Mouse (Mus musculus) heart, embryonic 14.5 days (tissue): ENCODE data around the gene Cacna2d1. TPM values are rescaled to one million over a fixed set of nuclear protein-coding genes. Genes with fewer than 3 reads are reported as not detected.

Experiments used
- ATAC-seq: fragments of 200-750 bp; cut with Nextera tagmentation; 2 replicates; pipeline ENCODE4 v1.8.0; 2017; ENCODE audit warnings: low read depth, moderate TSS enrichment; ENCODE audit not compliant: insufficient number of reproducible peaks, insufficient read depth, low FRiP score
- H3K27ac ChIP-seq, 2 experiments: fragments of 200-500 bp in 1 of 2; fragments of 300-500 bp in 1 of 2; sonication (generic) in 1 of 2; replicated peaks in 1 of 2; 2 replicates each; pipeline ENCODE4 v1.5.1; 2012 to 2014; ENCODE audit warnings: low read depth in 2 of 2, low read length in 2 of 2, control low read depth in 1 of 2, mild to moderate bottlenecking in 1 of 2, mixed read lengths in 1 of 2; ENCODE audit not compliant: control insufficient read depth in 1 of 2, insufficient read depth in 1 of 2
- H3K27me3 ChIP-seq: fragments of 300-500 bp; sonication (generic); 2 replicates; pipeline ENCODE4 v1.6.1; 2014; ENCODE audit warnings: mild to moderate bottlenecking, low read length, control low read depth; ENCODE audit not compliant: control insufficient read depth, insufficient read depth
- H3K36me3 ChIP-seq: fragments of 300-500 bp; sonication (generic); 2 replicates; pipeline ENCODE4 v1.6.1; 2014; ENCODE audit warnings: mild to moderate bottlenecking, control low read depth, low read length, mixed read lengths; ENCODE audit not compliant: control insufficient read depth, insufficient read depth
- H3K4me1 ChIP-seq, 2 experiments: fragments of 200-500 bp in 1 of 2; fragments of 300-500 bp in 1 of 2; sonication (generic) in 1 of 2; 2 replicates each; pipeline ENCODE4 v1.6.1; 2012 to 2014; ENCODE audit warnings: low read length in 2 of 2, control low read depth in 1 of 2, mixed read lengths in 1 of 2; ENCODE audit not compliant: control insufficient read depth in 2 of 2, insufficient read depth in 2 of 2
- H3K4me2 ChIP-seq: fragments of 300-500 bp; sonication (generic); 2 replicates; pipeline ENCODE4 v1.6.1; 2014; ENCODE audit warnings: mild to moderate bottlenecking, low read length
- H3K4me3 ChIP-seq, 2 experiments: fragments of 200-500 bp in 1 of 2; fragments of 300-500 bp in 1 of 2; sonication (generic) in 1 of 2; 2 replicates each; pipeline ENCODE4 v1.5.1; 2012 to 2014; ENCODE audit warnings: low read length in 2 of 2, mild to moderate bottlenecking in 2 of 2, control low read depth in 1 of 2, low read depth in 1 of 2, moderate library complexity in 1 of 2; ENCODE audit not compliant: control insufficient read depth in 1 of 2, insufficient read depth in 1 of 2
- H3K9ac ChIP-seq: fragments of 300-500 bp; sonication (generic); 2 replicates; pipeline ENCODE4 v1.6.1; 2014; ENCODE audit warnings: mild to moderate bottlenecking, low read length
- H3K9me3 ChIP-seq: fragments of 300-500 bp; sonication (generic); 2 replicates; pipeline ENCODE4 v1.6.1; 2016; ENCODE audit warnings: low read length, control low read depth; ENCODE audit not compliant: control insufficient read depth
- WGBS: fragments of 180-500 bp; shearing (Covaris S2); extraction: QIAGEN DNeasy Blood & Tissue Kit; methylation state at CpG from one replicate; pipeline ENCODE4 v1.1.7; 2014; 5-methylcytosine and 5-hydroxymethylcytosine counted together
- polyA plus RNA-seq: library from polyadenylated mRNA; unstranded; fragments of >200 nt; fragmentation: Nextera tagmentation; extraction: Ambion mirVana; gene quantifications from 2 replicates; pipeline ENCODE4 v1.2.1, GENCODE M21; 2014

Cacna2d1 gene
- polyA plus RNA-seq, 1 experiment from 2014 or later, result 27.0 TPM

DNA sequence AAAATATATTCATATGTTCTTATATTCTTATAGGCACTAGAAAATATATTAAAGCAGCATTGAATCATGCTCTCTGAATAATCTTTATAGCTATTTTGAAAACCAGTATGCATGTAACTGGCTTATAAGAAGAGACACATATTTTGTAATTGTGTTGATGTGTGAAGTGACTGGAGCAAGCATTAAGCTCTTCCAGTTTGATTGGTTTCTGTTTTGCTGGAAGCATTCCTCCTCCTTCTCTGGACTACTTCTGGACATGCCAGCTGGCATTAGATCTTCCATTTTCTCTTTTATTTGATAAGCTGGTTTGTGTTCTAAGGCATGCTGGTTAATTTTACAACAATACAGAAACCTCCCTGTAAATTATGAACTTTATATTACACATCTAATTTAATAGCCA lies 228.8 kb downstream of the Cacna2d1 start:
- Histone ChIP-seq H3K4me1 (no peaks in the 10 kb centered on the region), H3K4me3 (no peak overlapping the region), H3K9me3 (no peaks in the 10 kb centered on the region), H3K9ac (no peak overlapping the region), H3K4me2 (no peak overlapping the region), H3K27me3 (no peaks in the 10 kb centered on the region), H3K27ac (no peak overlapping the region), H3K36me3 (no peaks in the 10 kb centered on the region)
- ATAC-seq, result no peak

DNA sequence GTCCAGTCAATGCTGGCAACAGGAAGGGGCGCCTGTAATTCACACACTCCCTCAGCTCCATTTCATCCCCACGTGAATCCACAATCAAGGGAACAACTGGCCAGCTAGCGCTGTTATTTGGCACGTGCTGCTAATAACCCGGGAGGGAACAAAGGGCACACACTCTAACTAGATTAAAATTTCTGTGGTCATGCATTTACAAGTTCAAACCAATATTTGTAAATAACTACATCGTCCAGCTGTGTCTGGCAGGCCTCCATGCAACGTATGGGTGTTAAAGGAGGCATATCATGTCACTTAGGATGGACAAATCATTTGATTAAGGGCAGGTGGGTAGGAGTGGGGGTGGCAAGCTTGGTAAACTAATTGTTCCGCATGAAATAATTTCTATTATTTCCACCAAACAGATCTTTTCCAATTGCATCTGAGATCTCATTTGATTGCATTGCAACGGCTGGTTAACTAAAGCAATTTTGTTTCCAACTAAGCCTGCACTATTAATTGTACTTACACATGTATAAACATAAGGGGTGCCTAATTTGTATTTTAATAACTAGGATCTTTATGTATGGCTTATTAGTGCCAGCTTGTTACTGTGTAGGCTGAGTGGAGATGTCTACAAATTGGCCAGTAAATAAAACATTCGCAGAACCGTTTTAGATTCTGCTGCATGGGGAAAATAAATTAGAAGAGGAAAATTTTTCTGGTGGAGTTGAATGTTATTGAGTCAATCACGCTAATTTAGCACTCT lies 231.8 kb downstream of the Cacna2d1 start:
- no peaks in the 10 kb centered on the region for H3K27me3 ChIP-seq
- H3K4me1 ChIP-seq, result no peaks in the 10 kb centered on the region
- no peak for ATAC-seq
- WGBS, result 83% methylated on average over 12 of the region's 12 CpGs
- H3K4me3 ChIP-seq, result no peak overlapping the region
- H3K4me2 ChIP-seq, result no peak overlapping the region
- H3K9me3 ChIP-seq, result no peaks in the 10 kb centered on the region
- no peak overlapping the region for H3K9ac ChIP-seq
- no peak overlapping the region for H3K27ac ChIP-seq
- H3K36me3 ChIP-seq, result no peaks in the 10 kb centered on the region

DNA sequence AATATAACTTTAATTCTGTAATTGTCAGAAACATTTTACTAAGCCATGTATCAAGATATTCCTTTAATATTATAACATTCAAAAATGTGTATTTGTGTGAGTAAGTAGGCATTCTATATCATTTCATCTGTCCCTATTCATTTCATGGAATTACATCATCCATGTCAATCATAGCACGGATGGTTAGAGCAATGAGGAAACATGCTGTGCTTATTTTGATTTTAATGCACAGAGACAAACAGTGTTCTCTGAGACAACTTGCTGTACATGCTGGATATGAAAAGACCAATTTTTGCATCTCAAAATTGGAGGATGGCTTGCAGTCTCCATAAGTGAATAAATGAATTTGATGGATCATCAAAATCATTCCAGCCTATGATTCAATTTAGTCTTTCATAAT lies 232.4 kb downstream of the Cacna2d1 start:
- Histone ChIP-seq H3K4me3 (no peak overlapping the region), H3K9me3 (no peaks in the 10 kb centered on the region), H3K4me1 (no peaks in the 10 kb centered on the region), H3K27ac (no peak overlapping the region), H3K27me3 (no peaks in the 10 kb centered on the region), H3K4me2 (no peak overlapping the region), H3K9ac (no peak overlapping the region), H3K36me3 (no peaks in the 10 kb centered on the region)
- ATAC-seq, result no peak
- WGBS, result 81% methylated on average over 1 of the region's 1 CpGs

DNA sequence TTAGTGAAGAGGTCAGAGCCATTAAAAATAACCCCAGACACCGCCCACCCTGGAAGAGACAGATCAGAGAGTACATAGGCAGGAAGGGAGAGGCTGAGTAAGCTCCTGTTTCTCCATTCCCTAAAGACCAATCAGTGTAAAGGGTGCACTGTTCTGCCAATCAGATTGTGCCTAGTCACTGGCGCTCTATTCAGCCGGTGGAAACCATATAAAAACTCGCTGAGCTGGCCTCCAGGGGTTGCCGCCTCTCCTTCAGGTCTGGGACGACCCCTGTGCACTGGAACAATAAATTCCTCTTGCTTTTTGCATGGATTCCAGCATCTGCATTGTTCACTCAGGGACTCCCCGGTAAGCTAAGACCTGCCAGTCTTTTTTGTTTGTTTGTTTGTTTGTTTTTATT lies 246.6 kb downstream of the Cacna2d1 start:
- Histone ChIP-seq H3K27me3 (no peaks in the 10 kb centered on the region), H3K27ac (no peak overlapping the region), H3K4me3 (no peak overlapping the region), H3K4me1 (peaks cover 4 to 12% of the 10 kb centered on the region in 2 experiments; a peak in 2 of 4 replicates), H3K9ac (no peak overlapping the region), H3K9me3 (no peaks in the 10 kb centered on the region), H3K4me2 (no peak overlapping the region), H3K36me3 (no peaks in the 10 kb centered on the region)
- 91% methylated on average over 7 of the region's 7 CpGs for WGBS
- no peak for ATAC-seq

DNA sequence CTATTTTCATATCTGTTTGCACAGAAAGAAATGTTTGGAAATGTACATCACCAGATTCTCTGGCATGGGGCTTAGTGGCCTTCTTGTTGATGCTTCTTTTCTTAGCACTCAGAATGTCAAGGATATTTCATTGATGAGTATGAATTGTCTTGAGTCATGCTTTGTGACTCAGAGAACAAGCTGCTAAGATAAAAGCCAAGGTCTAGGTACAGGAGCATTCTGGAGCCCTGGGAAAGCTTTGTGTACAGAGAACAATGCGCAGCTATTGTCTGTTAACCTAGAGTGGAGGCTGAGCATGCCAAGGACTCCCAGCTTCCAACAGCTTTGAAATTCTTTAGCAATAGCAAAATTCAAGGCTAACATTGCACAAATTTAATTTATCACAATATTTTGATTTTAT lies 249.6 kb downstream of the Cacna2d1 start:
- Histone ChIP-seq H3K4me1 (peaks cover 4 to 12% of the 10 kb centered on the region in 2 experiments; a peak in 2 of 4 replicates), H3K9ac (no peak overlapping the region), H3K4me3 (no peak overlapping the region), H3K27me3 (no peaks in the 10 kb centered on the region), H3K9me3 (no peaks in the 10 kb centered on the region), H3K27ac (no peak overlapping the region), H3K4me2 (no peak overlapping the region), H3K36me3 (no peaks in the 10 kb centered on the region)
- 79% methylated on average over 1 of the region's 1 CpGs for WGBS
- ATAC-seq, result no peak

DNA sequence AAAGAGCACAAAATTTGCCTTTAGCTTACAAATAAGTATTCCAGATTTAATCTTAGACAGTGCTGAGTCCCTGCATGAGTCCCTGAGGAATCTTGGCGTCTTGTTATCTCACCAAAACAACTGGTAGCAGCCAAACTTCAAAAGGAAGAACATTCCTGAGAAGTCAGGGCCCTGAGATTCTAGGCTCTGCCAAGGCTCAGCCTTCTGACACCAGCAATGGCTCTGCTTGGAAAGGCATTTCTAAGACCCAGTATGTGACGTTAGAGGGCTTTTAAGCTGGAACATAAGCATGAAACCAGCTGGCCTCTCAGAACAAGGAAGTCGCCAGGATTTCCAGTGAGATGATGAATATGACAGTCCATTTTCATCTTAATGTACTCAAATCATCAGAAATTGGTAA lies 253.4 kb downstream of the Cacna2d1 start:
- ATAC-seq, result no peak
- no peak overlapping the region for H3K4me2 ChIP-seq
- H3K4me1 ChIP-seq, result peaks cover 1 to 9% of the 10 kb centered on the region in 2 experiments; a peak in 2 of 4 replicates
- no peaks in the 10 kb centered on the region for H3K9me3 ChIP-seq
- 22% methylated on average over 3 of the region's 3 CpGs for WGBS
- no peak overlapping the region for H3K9ac ChIP-seq
- H3K27me3 ChIP-seq, result no peaks in the 10 kb centered on the region
- no peak overlapping the region for H3K27ac ChIP-seq
- no peak overlapping the region for H3K4me3 ChIP-seq
- H3K36me3 ChIP-seq, result no peaks in the 10 kb centered on the region

DNA sequence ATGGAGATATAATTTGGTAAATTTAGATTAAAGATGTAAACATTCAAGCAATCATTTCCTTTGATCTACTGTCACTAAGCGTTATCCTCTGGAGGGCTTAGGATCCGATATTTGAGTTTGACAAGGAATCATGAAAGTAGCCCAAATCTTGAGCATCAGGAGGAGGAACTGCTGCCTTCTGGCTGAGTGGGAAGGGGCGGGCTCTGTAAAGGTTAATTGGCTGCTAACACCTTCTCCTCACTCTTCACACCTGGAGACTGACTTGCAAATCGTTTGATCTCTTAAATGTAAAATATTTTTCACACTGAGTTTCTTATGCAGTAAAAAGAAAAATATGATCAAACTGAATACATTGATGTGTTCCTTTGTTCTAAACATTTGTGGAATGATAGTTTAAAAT lies 255.4 kb downstream of the Cacna2d1 start:
- ATAC-seq, result no peak
- no peaks in the 10 kb centered on the region for H3K36me3 ChIP-seq
- no peaks in the 10 kb centered on the region; a peak in 1 of 4 replicates for H3K4me1 ChIP-seq
- no peaks in the 10 kb centered on the region for H3K9me3 ChIP-seq
- H3K27ac ChIP-seq, result no peak overlapping the region
- 64% methylated on average over 4 of the region's 4 CpGs for WGBS
- H3K4me2 ChIP-seq, result no peak overlapping the region
- no peaks in the 10 kb centered on the region for H3K27me3 ChIP-seq
- no peak overlapping the region for H3K9ac ChIP-seq
- H3K4me3 ChIP-seq, result no peak overlapping the region

DNA sequence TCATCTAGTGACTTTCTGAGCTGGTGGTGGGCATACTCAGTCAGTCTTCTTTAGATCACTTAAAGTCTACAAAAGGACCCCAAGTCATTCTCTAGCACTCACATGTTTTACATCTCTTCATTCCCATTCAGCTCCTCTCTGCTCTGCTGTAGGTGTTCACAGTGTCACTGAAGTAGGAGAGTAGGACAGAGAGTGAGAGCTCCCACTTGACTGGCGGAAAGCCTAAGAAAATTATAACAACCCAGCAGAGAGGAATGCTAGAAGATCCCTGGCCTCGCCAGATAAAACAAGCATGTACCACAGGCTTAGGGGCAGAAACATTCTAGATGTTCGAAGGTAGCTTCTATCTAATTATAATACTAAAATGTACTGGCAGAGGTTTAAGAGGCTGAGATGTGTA lies 256.7 kb downstream of the Cacna2d1 start:
- Histone ChIP-seq H3K9ac (no peak overlapping the region), H3K9me3 (no peaks in the 10 kb centered on the region), H3K4me2 (no peak overlapping the region), H3K4me3 (no peak overlapping the region), H3K27ac (no peak overlapping the region), H3K4me1 (no peaks in the 10 kb centered on the region; a peak in 1 of 4 replicates), H3K27me3 (no peaks in the 10 kb centered on the region), H3K36me3 (no peaks in the 10 kb centered on the region)
- WGBS, result 73% methylated on average over 3 of the region's 3 CpGs
- ATAC-seq, result no peak
